Mouse (Mus musculus) right cerebral cortex, adult 18-20 months (tissue): ENCODE measurements at regions not wholly inside any gene's neighbourhood (a gene's known extent, or its start where the extent isn't known, plus 50 kb on each side); places are given as distances from the start of the nearest gene placed in this dataset.

Source experiments
- DNase-seq: peaks from one replicate; pipeline ENCODE4 v3.0.0; 2022; ENCODE audit warnings: mixed read lengths

GRCm38 (mm10) chr9:101546213-101546832 lies 294.7 kb upstream of the Ppp2r3a start:
- no peak for DNase-seq

- no peak for DNase-seq
Measured at GRCm38 (mm10) chr9:101518137-101518536, 266.5 kb upstream of the Ppp2r3a start.

- no peak for DNase-seq
Measured at GRCm38 (mm10) chr9:101510807-101511206, 259.2 kb upstream of the Ppp2r3a start.

GRCm38 (mm10) chr9:101509196-101509595 lies 257.6 kb upstream of the Ppp2r3a start:
- DNase-seq: no peak

GRCm38 (mm10) chr9:101507023-101507690 lies 255.6 kb upstream of the Ppp2r3a start:
- DNase-seq: no peak

GRCm38 (mm10) chr9:101501706-101502465 lies 250.3 kb upstream of the Ppp2r3a start:
- peak; percentile 18 for DNase-seq

- DNase-seq: no peak
Measured at GRCm38 (mm10) chr9:101501036-101501435, 249.4 kb upstream of the Ppp2r3a start.

GRCm38 (mm10) chr9:101498721-101499120 lies 247.1 kb upstream of the Ppp2r3a start:
- no peak for DNase-seq

- peak; percentile 18 for DNase-seq
Measured at GRCm38 (mm10) chr9:101495768-101496167, 244.2 kb upstream of the Ppp2r3a start.

- DNase-seq: no peak
Measured at GRCm38 (mm10) chr9:101489013-101489412, 237.4 kb upstream of the Ppp2r3a start.

GRCm38 (mm10) chr9:101476223-101476622 lies 224.6 kb upstream of the Ppp2r3a start:
- no peak for DNase-seq

- DNase-seq: no peak
Measured at GRCm38 (mm10) chr9:101473074-101473461, 221.5 kb upstream of the Ppp2r3a start.

GRCm38 (mm10) chr9:101472101-101473073 lies 220.8 kb upstream of the Ppp2r3a start:
- peak; percentile 26 for DNase-seq

- no peak for DNase-seq
Measured at GRCm38 (mm10) chr9:101471665-101472064, 220.1 kb upstream of the Ppp2r3a start.

- DNase-seq: no peak
Measured at GRCm38 (mm10) chr9:101469756-101470155, 218.2 kb upstream of the Ppp2r3a start.

- no peak for DNase-seq
Measured at GRCm38 (mm10) chr9:101464727-101465427, 213.3 kb upstream of the Ppp2r3a start.

GRCm38 (mm10) chr9:101458947-101459627 lies 207.5 kb upstream of the Ppp2r3a start:
- DNase-seq: no peak

GRCm38 (mm10) chr9:101458306-101458946 lies 206.8 kb upstream of the Ppp2r3a start:
- no peak for DNase-seq

GRCm38 (mm10) chr9:101446316-101446715 lies 194.7 kb upstream of the Ppp2r3a start:
- peak; percentile 20 for DNase-seq

GRCm38 (mm10) chr9:101445764-101446163 lies 194.2 kb upstream of the Ppp2r3a start:
- DNase-seq: peak; percentile 90

GRCm38 (mm10) chr9:101445293-101445692 lies 193.7 kb upstream of the Ppp2r3a start:
- no peak for DNase-seq
